Mouse (Mus musculus): Measurements from ENCODE around the gene Foxm1. TPM values are rescaled to one million over a fixed set of nuclear protein-coding genes. Genes with fewer than 3 reads are reported as not detected.

The Foxm1 gene
- polyA plus RNA-seq, 1 experiment from 2014 or later: 45.4 TPM

DNA sequence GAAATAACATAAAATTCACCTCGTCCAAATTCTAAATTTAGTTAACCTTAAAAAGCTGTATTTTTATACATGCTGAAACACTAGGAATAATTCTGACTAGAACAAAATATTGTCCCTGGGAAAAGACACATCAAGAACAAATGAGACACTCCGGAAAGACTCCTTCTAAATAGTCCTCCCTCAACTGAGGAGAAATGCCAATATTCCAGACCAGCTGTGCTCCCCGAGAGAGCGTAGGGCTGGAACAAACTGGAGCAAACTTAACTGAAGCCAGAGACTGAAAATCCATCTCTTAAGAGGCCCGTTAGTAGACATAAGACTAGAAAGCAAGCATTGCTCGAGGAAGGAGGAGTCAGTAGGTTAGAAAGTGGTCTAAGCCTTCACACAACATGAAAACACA is 16.0 kb upstream of the Foxm1 start:
- TF ChIP-seq CTCF (IDR thresholded peaks at IDR 0.05): no peak
- ChIA-PET CTCF (interaction anchor here (1.3 kb wide), 2 partner anchors 10 to 12 kb away, joined by 4 read pairs; no protein-coding TSS in a partner anchor), POLR2A (no interaction called here)
- DNase-seq (ENCODE audit: low read depth, low spot score) (no peak), ATAC-seq (no peak)
- in situ Hi-C loops (cut with MboI; ENCODE audit: low pct_unique_long_range_greater_than_20kb): no loop called here
- H3K27me3 ChIP-seq: no peaks in the 10 kb centered on the region

DNA sequence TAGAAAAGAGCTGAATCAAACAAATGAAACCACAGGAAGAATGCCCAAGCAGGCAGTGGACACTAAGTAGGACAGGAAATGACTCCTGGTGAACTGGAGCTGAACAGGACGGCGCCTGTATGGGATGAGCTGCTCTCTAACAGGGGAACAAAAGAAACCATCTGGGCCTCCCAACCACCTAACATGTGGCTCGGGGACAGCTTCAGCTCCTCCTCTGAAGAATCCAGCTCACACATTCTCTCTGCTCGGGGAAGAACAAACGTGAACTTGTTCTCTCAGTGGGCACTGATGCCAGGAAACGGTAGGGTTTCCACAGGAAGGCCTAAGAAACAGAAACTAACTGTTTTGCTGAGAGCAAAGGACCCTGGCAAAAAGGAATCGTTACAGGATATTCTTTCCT is 13.1 kb upstream of the Foxm1 start:
- no peaks in the 10 kb centered on the region for H3K27me3 ChIP-seq
- in situ Hi-C loops (cut with MboI; ENCODE audit: low pct_unique_long_range_greater_than_20kb): no loop called here
- POLR2A ChIA-PET: interaction anchor here (2.0 kb wide), 1 partner anchor 10 kb away, joined by 6 read pairs; no protein-coding TSS in a partner anchor
- no peak for TF ChIP-seq CTCF (IDR thresholded peaks at IDR 0.05)
- CTCF ChIA-PET: interaction anchor here (0.7 to 1.6 kb wide), 7 partner anchors 8 to 142 kb away, joined by 3 to 7 read pairs (median 3); no protein-coding TSS in a partner anchor
- DNase-seq (ENCODE audit: low read depth, low spot score) (no peak), ATAC-seq (peak; percentile 57)

- TF ChIP-seq CTCF (IDR thresholded peaks at IDR 0.05): no peak
- DNase-seq (ENCODE audit: low read depth, low spot score) (no peak), ATAC-seq (no peak)
- in situ Hi-C loops (cut with MboI; ENCODE audit: low pct_unique_long_range_greater_than_20kb): no loop called here
- ChIA-PET POLR2A (interaction anchor here (0.7 kb wide), 1 partner anchor 47 kb away, joined by 4 read pairs; no protein-coding TSS in a partner anchor), CTCF (interaction anchor here (1.5 kb wide), 1 partner anchor 19 kb away, joined by 5 read pairs; no protein-coding TSS in a partner anchor)
- H3K27me3 ChIP-seq: no peaks in the 10 kb centered on the region
Observed at GRCm38 (mm10) chr6:128354140-128354539, 8.6 kb upstream of the Foxm1 start.

GRCm38 (mm10) chr6:128355201-128355681 is 7.5 kb upstream of the Foxm1 start:
- ChIA-PET CTCF (interaction anchor here (1.1 to 1.5 kb wide), 5 partner anchors 20 to 56 kb away, joined by 3 to 5 read pairs (median 4); no protein-coding TSS in a partner anchor), POLR2A (interaction anchor here (0.6 to 0.7 kb wide), 2 partner anchors 117 to 124 kb away, joined by 3 read pairs; no protein-coding TSS in a partner anchor)
- H3K27me3 ChIP-seq: no peaks in the 10 kb centered on the region
- no peak for TF ChIP-seq CTCF (IDR thresholded peaks at IDR 0.05)
- DNase-seq (ENCODE audit: low read depth, low spot score) (no peak), ATAC-seq (peak; percentile 76)
- in situ Hi-C loops (cut with MboI; ENCODE audit: low pct_unique_long_range_greater_than_20kb): loop anchor here (5.0 kb wide), 1 partner anchor 38 kb away; no protein-coding TSS in a partner anchor

DNA sequence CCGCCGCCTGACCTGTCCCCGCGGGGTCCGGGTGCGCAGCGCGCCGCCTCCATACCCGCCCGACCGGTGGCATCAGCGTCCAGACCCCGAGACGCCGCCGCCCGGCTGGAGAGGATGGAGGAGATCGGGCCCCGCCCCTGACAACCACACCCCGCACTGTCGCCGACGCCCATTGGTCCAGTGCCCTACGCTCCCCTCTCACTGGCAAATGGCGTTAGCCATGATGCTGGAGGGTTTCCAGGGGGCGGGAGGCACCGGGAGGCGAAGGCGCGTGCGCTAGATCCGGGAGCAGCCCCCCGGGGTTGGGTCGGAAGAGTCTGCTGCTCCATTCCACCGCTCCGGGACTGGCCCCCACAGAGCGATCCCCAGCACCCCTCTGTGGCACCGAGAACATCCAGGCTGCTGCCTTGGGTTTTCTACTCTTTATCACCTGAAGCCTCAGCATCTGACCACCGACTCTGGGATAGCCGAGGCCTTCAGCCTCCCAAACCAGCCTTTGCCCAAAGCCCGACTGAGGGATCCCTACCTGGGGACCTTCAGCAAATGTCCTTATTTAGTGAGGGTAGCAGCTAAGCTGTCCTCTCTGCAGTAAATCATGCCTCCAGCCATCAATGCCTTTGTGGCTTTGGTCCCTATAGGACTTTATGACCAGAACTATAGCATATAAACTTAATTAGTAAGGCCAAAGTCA is 6.9 kb upstream of the Foxm1 start, which contains the start of gene Tulp3:
TSS of gene Tulp3 (minus strand) at position 126 of the 691 bp plus-strand sequence.
- POLR2A ChIA-PET: interaction anchor here (0.6 to 0.7 kb wide), 2 partner anchors 117 to 124 kb away, joined by 3 read pairs; no protein-coding TSS in a partner anchor

DNA sequence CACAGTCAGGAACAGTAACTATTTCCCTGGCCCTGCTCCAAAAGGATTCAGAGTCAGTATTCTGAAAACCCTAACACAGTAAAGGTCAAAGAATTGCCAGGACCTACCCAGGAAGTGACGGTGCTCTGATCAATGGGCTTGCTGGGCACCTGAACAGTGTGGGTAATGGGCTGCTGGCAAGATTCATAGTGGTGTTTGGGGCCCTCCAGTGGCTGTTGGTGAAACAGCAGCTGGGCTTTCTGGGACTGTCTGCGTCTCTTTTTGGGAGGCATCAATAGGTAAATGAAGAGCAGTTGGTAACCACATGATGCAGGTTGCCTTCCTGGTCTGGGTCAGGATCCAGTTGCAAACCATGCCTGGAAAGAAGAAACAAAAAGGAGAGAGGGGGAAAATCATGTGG is 3.8 kb upstream of the Foxm1 start:
- no peaks in the 10 kb centered on the region for H3K27me3 ChIP-seq
- POLR2A ChIA-PET: interaction anchor here (0.6 to 1.1 kb wide), 2 partner anchors 21 to 39 kb away, joined by 4 to 8 read pairs; no protein-coding TSS in a partner anchor
- TF ChIP-seq CTCF (IDR thresholded peaks at IDR 0.05): no peak
- CTCF ChIA-PET: interaction anchor here (1.0 to 3.1 kb wide), 13 partner anchors 9 to 127 kb away, joined by 3 to 9 read pairs (median 3); no protein-coding TSS in a partner anchor
- in situ Hi-C loops (cut with MboI; ENCODE audit: low pct_unique_long_range_greater_than_20kb): loop anchor here (5.0 kb wide), 1 partner anchor 42 kb away; no protein-coding TSS in a partner anchor
- ATAC-seq (no peak), DNase-seq (ENCODE audit: low read depth, low spot score) (no peak)

More for the DNA sequence above, 6.9 kb upstream of the Foxm1 start, which contains the start of gene Tulp3:
- DNase-seq (ENCODE audit: low read depth, low spot score): no peak
- peak; percentile 97 for ATAC-seq
- CTCF ChIA-PET: interaction anchor here (1.0 to 1.3 kb wide), 5 partner anchors 10 to 55 kb away, joined by 3 to 4 read pairs (median 4); no protein-coding TSS in a partner anchor
- in situ Hi-C loops (cut with MboI; ENCODE audit: low pct_unique_long_range_greater_than_20kb): loop anchor here (5.0 kb wide), 1 partner anchor 39 kb away; no protein-coding TSS in a partner anchor
- H3K27me3 ChIP-seq: no peaks in the 10 kb centered on the region
- TF ChIP-seq CTCF (IDR thresholded peaks at IDR 0.05): no peak

GRCm38 (mm10) chr6:128361901-128362300 is 866 bp upstream of the Foxm1 start:
- H3K27me3 ChIP-seq: no peaks in the 10 kb centered on the region
- peak; percentile 1 for ATAC-seq
- TF ChIP-seq CTCF (IDR thresholded peaks at IDR 0.05): no peak
- no peak for DNase-seq (ENCODE audit: low read depth, low spot score)
- in situ Hi-C loops (cut with MboI; ENCODE audit: low pct_unique_long_range_greater_than_20kb): loop anchor here (5.0 kb wide), 1 partner anchor 50 kb away; no protein-coding TSS in a partner anchor
- ChIA-PET CTCF (interaction anchor here (1.4 to 3.1 kb wide), 3 partner anchors 25 to 49 kb away, joined by 4 to 8 read pairs (median 7); no protein-coding TSS in a partner anchor), POLR2A (interaction anchor here (0.6 to 1.1 kb wide), 3 partner anchors 27 to 62 kb away, joined by 3 to 5 read pairs (median 4); no protein-coding TSS in a partner anchor)

GRCm38 (mm10) chr6:128363007-128363825 is 449 bp downstream of the Foxm1 start:
- ATAC-seq (peak; percentile 28), DNase-seq (ENCODE audit: low read depth, low spot score) (no peak)
- POLR2A ChIA-PET: no interaction called here
- CTCF ChIA-PET: interaction anchor here (1.1 to 3.4 kb wide), 3 partner anchors 11 to 163 kb away, joined by 3 to 18 read pairs (median 4); partner anchors contain the start of genes Gm44596 and Tex52
- in situ Hi-C loops (cut with MboI; ENCODE audit: low pct_unique_long_range_greater_than_20kb): loop anchor here (5.0 kb wide), 1 partner anchor 49 kb away; no protein-coding TSS in a partner anchor
- no peaks in the 10 kb centered on the region for H3K27me3 ChIP-seq
- no peak for TF ChIP-seq CTCF (IDR thresholded peaks at IDR 0.05)

GRCm38 (mm10) chr6:128364721-128365120 is 2.0 kb downstream of the Foxm1 start:
- TF ChIP-seq CTCF (IDR thresholded peaks at IDR 0.05): no peak
- CTCF ChIA-PET: interaction anchor here (0.7 to 3.4 kb wide), 3 partner anchors 26 to 95 kb away, joined by 3 to 18 read pairs (median 3); no protein-coding TSS in a partner anchor
- ATAC-seq: no peak
- POLR2A ChIA-PET: no interaction called here
- in situ Hi-C loops (cut with MboI; ENCODE audit: low pct_unique_long_range_greater_than_20kb): loop anchor here (5.0 kb wide), 1 partner anchor 48 kb away; no protein-coding TSS in a partner anchor
- no peaks in the 10 kb centered on the region for H3K27me3 ChIP-seq
- DNase-seq (ENCODE audit: low read depth, low spot score): no peak
